Mouse (Mus musculus): ENCODE measurements at regions not wholly inside any gene's neighbourhood (a gene's known extent, or its start where the extent isn't known, plus 50 kb on each side); places are given as distances from the start of the nearest gene placed in this dataset.

GRCm38 (mm10) chr9:8814236-8814635, 85.4 kb upstream of the Pgr start:
- TF ChIP-seq POLR2A (IDR thresholded peaks at IDR 0.05; ENCODE audit: borderline replicate concordance, extremely low read depth, insufficient read depth, insufficient read length, poor library complexity, severe bottlenecking) (no peak), CTCF (IDR thresholded peaks at IDR 0.05; ENCODE audit: borderline replicate concordance, extremely low read depth, insufficient read depth, insufficient read length) (no peak)

Measured in brain, embryonic 14.5 days (tissue).